Mouse (Mus musculus) gastrocnemius, postnatal 4 days (tissue): Measurements from ENCODE around the gene Gm5065. TPM values are rescaled to one million over a fixed set of nuclear protein-coding genes. Genes with fewer than 3 reads are reported as not detected.

Experiments
- DNase-seq, 2 experiments: peaks; one replicate each; pipeline ENCODE4 v3.0.0; 2021 to 2022; ENCODE audit warnings: low spot score in 2 of 2, mixed read lengths in 2 of 2
- long read RNA-seq, 2 experiments: library from polyadenylated mRNA; stranded (forward); transcript quantifications; one replicate each; pipeline ENCODE4 v2.0.0; 2021
- total RNA-seq, 2 experiments: library from RNA; stranded (reverse); gene quantifications; 2 replicates each; pipeline ENCODE4 v1.2.3; 2021

Gm5065 gene
- total RNA-seq: not detected
- long read RNA-seq, experiment 1: 0 reads
- long read RNA-seq, experiment 2: 0 reads

GRCm38 (mm10) chr7:5350237-5350636 is at the start of gene Gm5065:
Gene Gm5065, plus strand, starts transcription at chr7:5350537.
- no peak for DNase-seq

GRCm38 (mm10) chr7:5327511-5327910 is 22.8 kb upstream of the Gm5065 start:
- DNase-seq: no peak

GRCm38 (mm10) chr7:5350935-5351334 is 598 bp downstream of the Gm5065 start, which contains the start of gene Nlrp2:
Gene Nlrp2, minus strand, starts transcription at chr7:5351035.
- DNase-seq: no peak

- DNase-seq: no peak
These were observed 13.3 kb downstream of the Gm5065 start for GRCm38 (mm10) chr7:5363599-5363998.

- DNase-seq: no peak
These were observed 16.4 kb downstream of the Gm5065 start for GRCm38 (mm10) chr7:5366724-5367123.

- DNase-seq: no peak
These were observed 55.9 kb downstream of the Gm5065 start for GRCm38 (mm10) chr7:5406201-5406600.

Other genes with a start within 250 kb of the Gm5065 start
- gene Rfpl4, start 233.6 kb upstream of the Gm5065 start, total RNA-seq: not detected
- gene Rasl2-9, start 224.6 kb upstream of the Gm5065 start, total RNA-seq: 1 to 10 TPM in 1 of 2 experiments, under 1 TPM in 1; 0.54 to 1.8 TPM
- gene Vmn1r55, start 200.9 kb upstream of the Gm5065 start, total RNA-seq: not detected
- not detected for gene Vmn1r56, start 153.8 kb upstream of the Gm5065 start, total RNA-seq
- not detected for gene Vmn1r57, start 132.0 kb upstream of the Gm5065 start, total RNA-seq
- not detected for gene Nlrp2, start 498 bp downstream of the Gm5065 start, total RNA-seq
- gene Vmn1r58, start 62.9 kb downstream of the Gm5065 start, total RNA-seq: not detected
- not detected for gene Vmn1r59, start 106.2 kb downstream of the Gm5065 start, total RNA-seq
- not detected for gene Vmn2r28, start 143.4 kb downstream of the Gm5065 start, total RNA-seq
- gene Vmn1r60, start 196.8 kb downstream of the Gm5065 start, total RNA-seq: not detected